Mouse (Mus musculus) layer of hippocampus, postnatal 25 days (tissue): ENCODE measurements around the gene Cic. TPM values are rescaled to one million over a fixed set of nuclear protein-coding genes. Genes with fewer than 3 reads are reported as not detected.
"Not testable (repeated sequence)": the region's sequence is repeated elsewhere in the genome, so short reads cannot be mapped to it uniquely, and the experiment has no call there.

ENCODE experiments used
- DNase-seq, 2 experiments: peaks; one replicate each; pipeline ENCODE4 v3.0.0; 2022; ENCODE audit warnings: mixed read lengths in 2 of 2, low spot score in 1 of 2; ENCODE audit errors: extremely low spot score in 1 of 2
- total RNA-seq, 2 experiments: library from RNA; stranded (reverse); gene quantifications; 2 replicates each; pipeline ENCODE4 v1.2.3; 2021

Cic gene
- total RNA-seq, 2 experiments from 2014 or later = 176 to 220 TPM

GRCm38 (mm10) chr7:25241062-25241461 is 26.4 kb upstream of the Cic start:
- DNase-seq = peak in 1 of 2 experiments; percentile 58

DNA sequence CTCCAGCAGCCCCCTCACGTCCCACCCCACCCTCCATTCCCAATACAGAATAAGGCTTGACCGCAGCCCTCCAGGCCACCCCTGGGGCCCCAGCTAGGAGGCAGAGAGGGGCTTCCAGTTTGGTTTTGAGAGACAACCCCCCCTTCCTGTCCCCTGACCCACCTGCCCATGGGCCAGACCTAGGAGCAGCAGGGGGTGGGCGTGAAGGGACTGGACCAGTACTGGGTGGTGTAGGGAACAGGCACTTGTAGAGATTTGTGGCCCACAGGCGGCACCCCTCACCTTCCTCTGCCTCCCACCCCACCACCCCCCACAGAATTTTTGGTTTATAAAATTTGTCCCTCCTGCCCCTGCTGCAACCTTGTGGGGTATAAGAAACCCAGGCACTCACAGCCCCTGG is 24.1 kb upstream of the Cic start:
- DNase-seq = no peak

DNA sequence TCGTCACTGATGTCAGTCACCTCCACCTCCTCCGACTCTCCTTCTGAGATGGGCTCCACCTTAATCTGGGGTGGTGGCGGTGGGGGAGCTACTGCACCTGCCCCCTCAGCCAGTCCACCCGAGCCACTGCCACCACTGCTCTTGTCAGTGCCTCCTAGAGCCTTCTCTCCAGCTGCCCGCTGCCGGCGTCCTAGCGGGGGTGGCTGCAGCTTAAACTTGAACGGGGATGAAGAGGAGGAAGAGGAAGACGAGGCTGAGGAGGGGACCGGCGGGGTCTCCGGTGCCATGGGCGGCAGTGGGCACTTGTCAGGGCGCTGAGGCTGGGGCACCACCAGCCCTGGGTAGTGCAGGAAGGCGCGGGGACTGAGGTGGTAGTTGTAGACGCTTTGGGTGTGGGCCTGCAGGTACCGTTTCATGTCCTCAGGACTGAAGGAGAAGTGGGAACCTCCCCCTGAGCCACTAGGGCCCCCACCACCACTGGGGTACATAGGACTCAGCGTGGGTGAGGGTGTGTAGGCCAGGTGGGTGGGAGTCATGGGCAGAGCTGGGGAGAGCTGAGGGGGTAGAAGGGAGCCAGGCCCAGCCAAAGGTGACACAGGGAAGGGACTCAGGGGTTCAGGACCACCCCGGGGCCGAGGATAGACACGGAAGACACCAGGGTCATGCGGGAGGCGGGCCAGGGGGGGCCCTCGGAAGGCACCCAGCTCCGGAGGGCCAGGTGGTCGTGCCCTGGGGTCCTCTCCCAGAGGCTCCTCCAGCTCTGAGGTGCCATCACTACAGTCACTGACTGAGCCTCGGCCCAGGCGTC is 22.7 kb upstream of the Cic start:
- no peak for DNase-seq

- DNase-seq = peak; percentile 72 to 75
Observed at GRCm38 (mm10) chr7:25246079-25246758, 21.3 kb upstream of the Cic start.

DNA sequence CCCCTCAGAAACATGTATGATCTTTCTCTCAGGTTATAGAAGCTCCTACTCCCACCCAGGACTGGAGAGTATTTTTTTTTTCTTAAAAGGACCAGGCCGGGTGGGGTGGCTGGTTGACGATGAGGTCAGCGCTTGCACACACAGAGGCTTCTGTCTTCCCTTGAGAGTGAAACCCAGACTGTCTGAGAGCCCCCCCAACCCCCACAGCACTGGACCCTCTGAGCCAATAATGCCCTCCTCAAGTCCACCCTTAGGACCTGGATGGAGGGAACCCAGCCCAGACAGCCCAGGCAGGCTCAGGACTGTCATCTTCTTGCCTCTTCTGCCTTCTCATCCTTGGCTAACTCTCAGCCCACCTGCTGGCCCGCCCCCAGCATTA is 20.8 kb upstream of the Cic start:
- no peak for DNase-seq

DNA sequence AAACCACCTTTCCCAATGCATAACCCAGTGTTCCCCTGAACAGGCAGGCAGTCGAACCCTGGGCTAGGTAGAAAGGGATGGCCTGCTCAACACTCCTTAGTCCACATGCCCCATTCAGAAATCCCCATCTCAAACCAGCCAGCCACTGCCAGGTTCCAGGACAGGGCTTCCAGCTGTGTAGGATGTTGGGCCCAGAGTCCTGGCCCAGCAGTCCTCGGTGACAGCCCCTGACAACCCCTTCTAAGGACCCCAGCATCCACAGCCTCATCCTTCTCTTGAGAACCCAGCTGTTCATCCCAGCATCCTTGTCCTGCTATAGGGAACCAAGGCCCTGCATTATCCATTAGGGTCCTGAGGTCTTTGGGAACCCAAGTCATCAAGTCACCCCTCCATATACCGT is 20.0 kb upstream of the Cic start:
- no peak for DNase-seq

DNA sequence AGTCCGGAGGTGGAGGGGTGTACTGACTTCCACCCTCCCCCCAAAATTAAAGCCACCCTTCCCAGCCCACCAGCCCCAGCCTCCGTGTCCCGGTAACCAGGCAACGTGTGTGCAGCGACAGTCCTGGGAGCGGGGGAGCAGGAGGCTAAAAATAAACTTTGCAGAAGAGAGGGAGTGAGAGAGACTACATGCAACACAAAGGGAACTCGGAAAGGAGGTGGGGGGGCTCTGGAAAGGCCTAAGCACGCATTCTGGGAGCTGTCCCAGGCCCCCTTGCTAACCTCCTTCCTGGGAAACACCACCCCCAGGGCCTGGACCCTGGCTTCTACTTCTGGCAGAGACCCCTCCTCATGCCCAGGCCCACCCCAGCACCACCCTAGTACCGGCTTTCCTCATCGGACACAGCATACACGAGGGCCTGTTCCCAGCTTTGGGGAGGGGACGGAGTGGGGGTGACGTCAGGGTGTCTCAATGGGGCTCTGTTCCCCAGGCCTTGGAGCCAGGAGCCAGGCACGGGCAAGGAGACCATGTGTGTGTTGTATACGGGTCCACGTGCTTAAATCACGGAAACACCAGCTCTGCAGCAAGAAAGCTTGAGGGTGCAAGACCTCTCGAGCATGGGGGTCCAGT is 19.4 kb upstream of the Cic start:
- DNase-seq = peak; percentile 52 to 64

- DNase-seq = no peak
Observed at GRCm38 (mm10) chr7:25248846-25249313, 18.6 kb upstream of the Cic start.

GRCm38 (mm10) chr7:25249314-25250140 is 18.0 kb upstream of the Cic start:
- peak in 1 of 2 experiments; percentile 54 for DNase-seq

GRCm38 (mm10) chr7:25250141-25250972 is 17.1 kb upstream of the Cic start, which contains the start of gene Erf:
TSS of gene Erf (minus strand) at chr7:25250761.
- peak; percentile 94 to 96 for DNase-seq

- no peak for DNase-seq
Observed at GRCm38 (mm10) chr7:25251071-25251791, 16.3 kb upstream of the Cic start.

DNA sequence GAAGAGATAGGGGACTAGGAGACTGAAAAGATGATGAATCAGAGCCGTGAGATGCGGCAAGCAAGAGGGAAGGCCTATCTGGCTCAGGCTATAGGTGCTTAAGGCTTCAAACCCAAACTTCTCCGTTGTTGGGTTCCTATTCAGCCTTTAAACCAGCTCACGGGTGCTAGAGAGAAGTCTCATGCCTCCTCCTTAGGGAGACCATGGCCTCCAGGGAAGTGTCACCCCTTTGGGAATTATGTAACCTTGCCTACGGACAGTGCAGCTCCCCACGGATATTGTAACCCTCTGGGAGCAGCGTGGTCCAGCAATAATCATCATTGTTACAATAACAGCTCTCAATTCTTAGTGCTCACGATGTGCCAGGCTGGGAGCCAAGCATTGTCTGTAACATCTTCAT is 15.7 kb upstream of the Cic start:
- no peak for DNase-seq

DNA sequence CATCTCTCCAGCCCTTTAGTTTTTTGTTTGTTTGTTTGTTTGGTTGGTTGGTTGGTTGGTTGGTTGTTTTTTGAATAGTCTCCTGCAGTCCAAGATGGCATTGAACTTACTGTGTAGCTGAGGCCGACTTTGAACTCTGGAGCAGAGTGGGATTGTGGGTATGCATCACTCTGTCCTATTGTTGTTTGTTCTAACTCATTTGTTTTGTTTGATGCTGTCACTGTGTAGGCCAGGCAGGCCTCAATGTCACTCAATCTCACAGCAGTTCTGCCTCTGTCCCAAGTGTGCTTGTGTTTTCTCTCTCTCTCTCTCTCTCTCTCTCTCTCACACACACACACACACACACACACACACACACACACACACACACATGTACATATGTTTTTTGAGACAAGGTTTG is 5.6 kb upstream of the Cic start:
- DNase-seq = no peak

DNA sequence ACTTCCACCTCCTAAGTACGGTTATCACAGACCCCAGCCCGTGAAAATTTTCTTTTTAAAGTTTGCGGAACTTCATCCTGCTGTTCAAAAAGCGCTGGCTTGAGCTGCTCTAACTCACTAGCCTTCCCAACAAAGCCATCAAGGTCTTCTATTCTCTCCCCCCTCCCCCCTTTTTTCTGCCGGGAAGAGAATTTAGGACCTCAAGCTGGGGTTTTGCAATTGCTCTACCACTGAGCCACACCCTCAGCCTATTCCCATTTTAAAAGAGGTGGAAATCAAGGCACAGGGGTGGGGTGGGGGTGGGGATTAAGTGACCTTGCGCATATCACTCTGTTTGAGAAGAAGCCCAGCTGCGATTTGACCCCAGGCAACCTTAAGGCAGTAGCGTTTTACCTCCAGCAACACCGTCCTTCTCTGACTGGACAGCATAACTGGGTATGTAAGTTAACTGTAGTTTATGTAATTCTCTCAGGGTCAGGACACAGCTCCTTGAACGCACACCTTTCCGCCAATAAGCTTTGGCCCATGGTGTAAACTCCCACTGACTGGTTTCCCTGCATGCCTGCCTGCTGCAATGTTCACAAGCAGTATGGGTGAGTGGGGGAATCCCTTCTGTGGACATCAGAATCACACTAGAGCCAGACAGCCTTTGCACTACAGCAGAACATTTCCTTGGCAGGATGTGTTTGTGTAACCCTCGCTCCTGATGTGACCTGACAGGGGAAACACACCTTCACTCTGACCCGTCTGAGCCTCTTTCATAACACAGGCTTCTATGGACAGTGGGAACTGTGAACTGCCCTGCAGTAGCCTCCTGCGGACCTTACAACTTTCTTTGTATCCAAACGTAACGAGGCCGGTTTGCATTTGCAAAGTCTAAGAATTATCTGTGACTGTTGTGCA is 3.3 kb upstream of the Cic start:
- DNase-seq = no peak

- DNase-seq = not testable (repeated sequence)
Observed at GRCm38 (mm10) chr7:25265743-25266142, 1.8 kb upstream of the Cic start.

- DNase-seq = no peak
Observed at GRCm38 (mm10) chr7:25266180-25266962, 1.1 kb upstream of the Cic start.
